Mouse (Mus musculus): ENCODE results near the gene Slc13a3.

Slc13a3 gene

DNA sequence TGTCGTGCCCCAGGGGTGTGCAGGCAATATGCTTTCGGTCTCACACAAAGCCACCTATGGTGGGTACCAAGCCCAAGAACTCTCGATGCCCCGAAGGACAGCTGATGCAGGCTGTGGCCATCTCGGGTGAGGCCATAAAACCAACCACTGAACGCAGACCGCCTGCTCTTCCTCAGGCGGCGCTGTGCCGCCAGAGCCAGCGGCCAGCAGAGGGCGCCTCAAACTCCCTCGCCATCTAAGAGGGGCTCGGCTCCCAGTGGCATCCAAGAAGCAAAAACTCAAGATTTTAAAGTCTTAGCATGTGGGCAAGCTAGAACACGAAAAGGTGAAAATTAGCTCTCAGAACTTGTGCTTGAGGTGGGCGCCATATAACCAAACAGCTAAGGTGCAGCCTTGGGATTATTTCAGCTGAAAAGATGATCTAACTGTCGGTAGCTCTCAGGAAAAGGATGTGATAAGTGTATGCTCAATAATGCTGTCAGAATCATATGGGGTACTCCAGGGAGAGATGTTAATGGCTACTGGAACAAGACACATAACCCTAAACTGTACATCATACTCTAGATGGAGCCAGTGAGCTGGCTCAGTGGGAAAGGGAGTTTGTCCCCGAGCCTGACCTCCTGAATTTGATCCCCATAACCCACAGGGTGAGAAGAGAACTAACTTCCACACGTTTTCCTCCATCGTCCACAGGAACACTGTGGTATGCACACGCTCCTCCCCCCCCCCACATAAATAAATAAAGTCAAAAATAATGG is 108.5 kb downstream of the Slc13a3 start:
- in situ Hi-C loops (cut with MseI, MboI), result no loop called here

DNA sequence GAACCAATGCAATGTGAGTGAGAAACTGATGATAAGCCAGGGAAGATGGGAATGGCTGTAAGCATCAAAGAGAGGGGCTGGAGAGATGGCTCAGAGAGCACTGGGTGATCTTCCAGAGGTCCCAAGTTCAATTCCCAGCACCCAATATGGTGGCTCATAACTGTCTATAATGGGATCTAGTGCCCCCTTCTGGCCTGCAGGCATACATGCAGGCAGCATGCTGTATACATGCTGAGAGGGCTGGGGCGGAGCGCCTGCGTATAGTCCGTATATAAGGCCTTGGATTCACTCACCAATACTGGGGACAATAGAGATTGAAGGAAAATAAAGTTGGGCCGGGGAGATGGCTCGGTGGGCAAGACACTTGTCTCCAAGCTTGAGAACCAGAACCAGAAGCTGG is 109.7 kb downstream of the Slc13a3 start:
- in situ Hi-C loops (cut with MseI, MboI), result no loop called here

DNA sequence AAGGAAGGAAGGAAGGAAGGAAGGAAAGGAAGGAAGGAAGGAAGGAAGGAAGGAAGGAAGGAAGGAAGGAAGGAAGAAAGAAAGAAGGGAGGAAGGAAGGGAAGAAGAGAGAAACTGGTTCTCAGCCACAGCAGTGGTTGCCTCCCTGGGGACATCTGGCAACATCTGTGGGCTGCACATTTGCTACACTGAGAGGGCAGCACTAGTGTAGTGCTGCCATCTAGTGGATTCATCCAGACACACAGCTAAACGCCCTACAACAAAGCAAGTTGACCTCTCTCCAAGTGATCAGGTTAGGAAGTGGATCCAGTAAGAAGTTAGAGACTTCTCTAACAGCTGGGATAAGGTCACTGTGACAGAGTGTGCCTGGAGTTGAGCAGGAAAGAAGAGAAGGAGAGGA is 112.2 kb downstream of the Slc13a3 start:
- in situ Hi-C loops (cut with MseI, MboI), result no loop called here
